Mouse (Mus musculus): Measurements from ENCODE around the gene Adh7. TPM values are rescaled to one million over a fixed set of nuclear protein-coding genes. Genes with fewer than 3 reads are reported as not detected.

The Adh7 gene
- not detected in 2 replicates for polyA plus RNA-seq (2016; fragmentation: Nextera tagmentation; extraction: Ambion mirVana)

DNA sequence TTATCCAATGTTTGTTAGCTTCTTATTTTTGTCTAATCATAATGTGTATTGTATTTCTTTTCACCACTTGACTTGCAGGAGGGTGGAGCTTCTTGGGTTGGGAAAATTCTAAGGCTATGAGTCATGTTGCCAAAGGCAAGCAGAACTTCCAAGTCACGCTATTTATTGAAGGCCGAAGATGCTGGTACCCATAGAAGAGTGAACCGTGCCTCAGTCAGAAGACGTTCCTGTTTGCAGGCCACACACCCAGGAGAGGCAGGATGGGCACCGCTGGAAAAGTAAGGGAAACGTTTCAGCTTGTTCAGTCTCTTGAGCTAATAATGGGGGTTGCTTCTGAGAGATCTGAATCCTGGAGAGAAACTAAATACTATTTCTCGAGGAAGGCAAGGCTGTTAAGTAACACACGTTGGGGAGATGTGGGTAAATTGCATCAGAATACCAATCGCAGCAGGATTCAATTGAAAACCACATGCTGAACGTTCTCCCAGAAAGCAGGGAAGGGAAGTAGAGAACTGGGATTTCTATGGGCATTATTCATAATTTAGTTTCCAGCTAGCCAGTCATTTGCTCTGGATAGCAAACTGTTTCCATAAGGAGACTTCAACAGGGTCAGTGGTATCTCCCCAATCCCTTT is at the start of gene Adh7:
Gene Adh7 (plus strand): TSS at position 130 of the 634 bp plus-strand sequence.
- Histone ChIP-seq H3K36me3 (no peaks in the 10 kb centered on the region), H3K27me3 (replicated peaks) (no peaks in the 10 kb centered on the region), H3K4me3 (no peak within 1 kb of the TSS), H3K27ac (ENCODE audit: poor library complexity, severe bottlenecking) (no peak within 1 kb of the TSS), H3K4me2 (no peak within 1 kb of the TSS), H3K9ac (no peak within 1 kb of the TSS), H3K9me3 (replicated peaks) (0 out of 2 replicates have a peak, but pooled peaks cover 5% of the 10 kb centered on the region), H3K4me1 (replicated peaks) (no peaks in the 10 kb centered on the region)
- 76% methylated on average over 10 of the region's 10 CpGs for WGBS
- no peak for ATAC-seq (ENCODE audit: insufficient number of reproducible peaks, low FRiP score)

GRCm38 (mm10) chr3:138173291-138173690 is 44.3 kb upstream of the Adh7 start:
- H3K9me3 ChIP-seq (replicated peaks), result peaks cover 3% of the 10 kb centered on the region
- ATAC-seq (ENCODE audit: insufficient number of reproducible peaks, low FRiP score), result no peak
- H3K36me3 ChIP-seq, result no peaks in the 10 kb centered on the region
- no peak overlapping the region for H3K9ac ChIP-seq
- WGBS, result 73% methylated on average over 10 of the region's 10 CpGs
- no peak overlapping the region for H3K4me2 ChIP-seq
- no peak overlapping the region for H3K27ac ChIP-seq (ENCODE audit: poor library complexity, severe bottlenecking)
- H3K4me1 ChIP-seq (replicated peaks), result no peaks in the 10 kb centered on the region
- no peak overlapping the region for H3K4me3 ChIP-seq
- H3K27me3 ChIP-seq (replicated peaks), result no peaks in the 10 kb centered on the region

DNA sequence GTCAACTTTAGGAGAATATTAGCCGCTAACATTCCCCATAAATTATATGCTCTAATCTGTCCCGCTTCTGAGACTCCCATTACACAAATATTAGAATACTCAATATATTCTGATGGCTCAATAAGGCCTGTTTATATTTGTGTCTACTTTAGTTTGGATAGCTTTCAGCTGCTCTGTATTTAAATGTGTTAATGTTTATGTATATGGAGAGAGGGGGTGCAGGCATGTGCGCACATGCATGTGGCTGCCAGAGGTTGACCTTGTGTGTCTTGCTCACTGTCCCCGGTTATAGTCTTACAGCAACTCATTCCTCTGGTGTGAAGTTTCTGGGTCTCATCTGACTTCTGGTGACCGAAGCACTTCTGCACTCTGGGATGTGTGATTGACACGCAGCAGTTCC is 42.0 kb upstream of the Adh7 start:
- peaks cover 3% of the 10 kb centered on the region for H3K9me3 ChIP-seq (replicated peaks)
- H3K27ac ChIP-seq (ENCODE audit: poor library complexity, severe bottlenecking), result no peak overlapping the region
- ATAC-seq (ENCODE audit: insufficient number of reproducible peaks, low FRiP score), result no peak
- H3K9ac ChIP-seq, result no peak overlapping the region
- no peaks in the 10 kb centered on the region for H3K27me3 ChIP-seq (replicated peaks)
- no peak overlapping the region for H3K4me3 ChIP-seq
- no peaks in the 10 kb centered on the region for H3K36me3 ChIP-seq
- no peaks in the 10 kb centered on the region for H3K4me1 ChIP-seq (replicated peaks)
- no peak overlapping the region for H3K4me2 ChIP-seq
- WGBS, result 76% methylated on average over 6 of the region's 6 CpGs

DNA sequence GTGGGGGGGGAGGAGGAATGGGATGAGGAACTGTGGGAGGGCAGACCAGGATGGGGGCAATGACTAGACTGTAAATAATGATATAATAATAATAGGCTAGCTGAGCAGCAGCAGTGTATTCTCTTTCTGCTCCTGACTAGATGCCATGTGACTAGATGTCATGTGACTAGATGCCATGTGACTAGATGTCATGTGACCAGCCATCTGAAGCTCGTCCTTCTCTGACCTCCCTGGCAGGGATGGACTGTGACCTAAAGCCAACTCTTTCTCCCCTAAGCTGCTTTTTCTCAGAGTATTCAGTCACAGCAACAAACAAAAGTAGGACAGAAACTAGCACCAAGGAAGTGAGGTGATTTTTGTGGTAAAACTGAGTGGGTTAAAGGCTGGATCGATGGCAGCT is 35.5 kb upstream of the Adh7 start:
- H3K9ac ChIP-seq, result no peak overlapping the region
- 73% methylated on average over 2 of the region's 2 CpGs for WGBS
- H3K9me3 ChIP-seq (replicated peaks), result no peaks in the 10 kb centered on the region
- H3K4me3 ChIP-seq, result no peak overlapping the region
- H3K4me1 ChIP-seq (replicated peaks), result no peaks in the 10 kb centered on the region
- ATAC-seq (ENCODE audit: insufficient number of reproducible peaks, low FRiP score), result no peak
- no peak overlapping the region for H3K27ac ChIP-seq (ENCODE audit: poor library complexity, severe bottlenecking)
- no peaks in the 10 kb centered on the region for H3K36me3 ChIP-seq
- H3K4me2 ChIP-seq, result no peak overlapping the region
- H3K27me3 ChIP-seq (replicated peaks), result no peaks in the 10 kb centered on the region

GRCm38 (mm10) chr3:138183371-138183770 is 34.2 kb upstream of the Adh7 start:
- no peak overlapping the region for H3K4me2 ChIP-seq
- no peak overlapping the region for H3K9ac ChIP-seq
- ATAC-seq (ENCODE audit: insufficient number of reproducible peaks, low FRiP score), result no peak
- H3K27ac ChIP-seq (ENCODE audit: poor library complexity, severe bottlenecking), result no peak overlapping the region
- 84% methylated on average over 7 of the region's 7 CpGs for WGBS
- no peak overlapping the region for H3K4me3 ChIP-seq
- H3K9me3 ChIP-seq (replicated peaks), result no peaks in the 10 kb centered on the region
- H3K27me3 ChIP-seq (replicated peaks), result no peaks in the 10 kb centered on the region
- no peaks in the 10 kb centered on the region for H3K4me1 ChIP-seq (replicated peaks)
- no peaks in the 10 kb centered on the region for H3K36me3 ChIP-seq

DNA sequence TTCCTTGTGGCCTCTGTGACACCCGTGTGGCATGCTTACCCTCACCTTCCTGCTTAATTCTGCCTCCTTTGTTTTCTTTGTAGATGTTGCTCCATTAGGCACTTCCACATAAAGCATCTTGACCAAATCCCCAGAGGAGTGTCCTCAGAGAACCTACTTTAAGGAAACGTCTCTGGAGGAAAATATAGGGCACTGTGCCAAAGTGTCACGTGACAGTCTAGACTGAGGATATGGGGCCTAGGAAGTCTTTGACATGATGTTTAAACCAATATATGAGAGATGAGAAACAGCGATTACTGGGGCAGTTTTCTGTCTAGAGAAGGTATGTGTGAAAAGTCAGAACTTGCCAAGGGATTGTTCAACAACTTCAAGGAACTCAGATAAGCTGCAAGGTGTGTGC is 32.3 kb upstream of the Adh7 start:
- Histone ChIP-seq H3K9ac (no peak overlapping the region), H3K4me1 (replicated peaks) (no peaks in the 10 kb centered on the region), H3K4me2 (no peak overlapping the region), H3K4me3 (no peak overlapping the region), H3K36me3 (no peaks in the 10 kb centered on the region), H3K27ac (ENCODE audit: poor library complexity, severe bottlenecking) (no peak overlapping the region), H3K9me3 (replicated peaks) (no peaks in the 10 kb centered on the region), H3K27me3 (replicated peaks) (no peaks in the 10 kb centered on the region)
- 50% methylated on average over 4 of the region's 4 CpGs for WGBS
- ATAC-seq (ENCODE audit: insufficient number of reproducible peaks, low FRiP score), result no peak

GRCm38 (mm10) chr3:138185995-138186930 is 31.3 kb upstream of the Adh7 start:
- no peak overlapping the region for H3K4me3 ChIP-seq
- no peak overlapping the region for H3K4me2 ChIP-seq
- H3K27ac ChIP-seq (ENCODE audit: poor library complexity, severe bottlenecking), result no peak overlapping the region
- no peaks in the 10 kb centered on the region for H3K27me3 ChIP-seq (replicated peaks)
- H3K4me1 ChIP-seq (replicated peaks), result no peaks in the 10 kb centered on the region
- no peaks in the 10 kb centered on the region for H3K36me3 ChIP-seq
- H3K9me3 ChIP-seq (replicated peaks), result peaks cover 2% of the 10 kb centered on the region; the same call in 1 of the 2 replicates
- no peak overlapping the region for H3K9ac ChIP-seq
- no peak for ATAC-seq (ENCODE audit: insufficient number of reproducible peaks, low FRiP score)
- 89% methylated on average over 26 of the region's 26 CpGs for WGBS

- Histone ChIP-seq H3K4me1 (replicated peaks) (no peaks in the 10 kb centered on the region), H3K4me2 (no peak overlapping the region), H3K27me3 (replicated peaks) (no peaks in the 10 kb centered on the region), H3K27ac (ENCODE audit: poor library complexity, severe bottlenecking) (no peak overlapping the region), H3K9ac (no peak overlapping the region), H3K9me3 (replicated peaks) (peaks cover 2% of the 10 kb centered on the region; the same call in 1 of the 2 replicates), H3K36me3 (no peaks in the 10 kb centered on the region), H3K4me3 (no peak overlapping the region)
- 76% methylated on average over 7 of the region's 7 CpGs for WGBS
- no peak for ATAC-seq (ENCODE audit: insufficient number of reproducible peaks, low FRiP score)
These were observed 25.3 kb upstream of the Adh7 start for GRCm38 (mm10) chr3:138192260-138192659.

GRCm38 (mm10) chr3:138193683-138194302 is 23.8 kb upstream of the Adh7 start, which contains the start of gene 4930579F01Rik:
TSS of gene 4930579F01Rik (minus strand) at chr3:138193825.
- no peak within 1 kb of the TSS for H3K4me3 ChIP-seq
- no peak within 1 kb of the TSS for H3K27ac ChIP-seq (ENCODE audit: poor library complexity, severe bottlenecking)
- 70% methylated on average over 15 of the region's 15 CpGs for WGBS

DNA sequence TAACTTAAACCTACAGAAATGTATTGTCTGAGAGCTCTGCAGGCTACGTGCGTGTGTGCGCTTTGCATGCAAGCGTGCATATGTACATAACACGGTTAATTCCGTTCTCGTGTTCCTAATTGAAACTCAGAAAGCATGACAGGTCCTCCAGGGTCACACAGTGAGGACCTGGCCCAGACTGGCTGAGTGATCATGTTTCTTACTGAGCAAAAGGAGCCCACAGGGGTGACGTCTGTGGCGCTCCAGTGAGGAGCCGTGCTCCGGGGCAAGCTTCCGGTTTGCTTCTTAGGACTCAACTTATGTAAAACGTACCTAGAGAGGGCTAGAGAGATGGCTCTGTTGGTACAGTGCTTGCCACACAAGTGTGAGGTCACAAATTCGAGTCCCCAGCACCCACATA is 20.5 kb upstream of the Adh7 start:
- Histone ChIP-seq H3K9ac (no peak overlapping the region), H3K36me3 (no peaks in the 10 kb centered on the region), H3K4me3 (no peak overlapping the region), H3K9me3 (replicated peaks) (no peaks in the 10 kb centered on the region), H3K27ac (ENCODE audit: poor library complexity, severe bottlenecking) (no peak overlapping the region), H3K4me2 (no peak overlapping the region), H3K27me3 (replicated peaks) (no peaks in the 10 kb centered on the region), H3K4me1 (replicated peaks) (no peaks in the 10 kb centered on the region)
- WGBS, result 83% methylated on average over 14 of the region's 14 CpGs
- ATAC-seq (ENCODE audit: insufficient number of reproducible peaks, low FRiP score), result no peak

More at GRCm38 (mm10) chr3:138193683-138194302, 23.8 kb upstream of the Adh7 start, which contains the start of gene 4930579F01Rik:
- Histone ChIP-seq H3K36me3 (no peaks in the 10 kb centered on the region), H3K9ac (no peak within 1 kb of the TSS), H3K9me3 (replicated peaks) (peaks cover 2% of the 10 kb centered on the region; the same call in 1 of the 2 replicates), H3K4me2 (no peak within 1 kb of the TSS), H3K4me1 (replicated peaks) (no peaks in the 10 kb centered on the region), H3K27me3 (replicated peaks) (no peaks in the 10 kb centered on the region)
- ATAC-seq (ENCODE audit: insufficient number of reproducible peaks, low FRiP score), result no peak

GRCm38 (mm10) chr3:138197556-138197955 is 20.0 kb upstream of the Adh7 start:
- Histone ChIP-seq H3K36me3 (no peaks in the 10 kb centered on the region), H3K9ac (no peak overlapping the region), H3K4me3 (no peak overlapping the region), H3K4me2 (no peak overlapping the region), H3K4me1 (replicated peaks) (no peaks in the 10 kb centered on the region), H3K9me3 (replicated peaks) (no peaks in the 10 kb centered on the region), H3K27me3 (replicated peaks) (no peaks in the 10 kb centered on the region), H3K27ac (ENCODE audit: poor library complexity, severe bottlenecking) (no peak overlapping the region)
- WGBS, result 69% methylated on average over 9 of the region's 9 CpGs
- ATAC-seq (ENCODE audit: insufficient number of reproducible peaks, low FRiP score), result no peak
